Mouse (Mus musculus) limb, embryonic 11.5 days (tissue): ENCODE measurements around the gene Kcnj10. TPM values are rescaled to one million over a fixed set of nuclear protein-coding genes. Genes with fewer than 3 reads are reported as not detected.

ENCODE experiments used
- ATAC-seq: fragments of 200-750 bp; cut with Nextera tagmentation; 2 replicates; pipeline ENCODE4 v1.8.0; 2017; ENCODE audit warnings: low read depth; ENCODE audit not compliant: insufficient number of reproducible peaks, low FRiP score, low TSS enrichment
- DNase-seq: peaks from one replicate; pipeline ENCODE4 v3.0.0-alpha.2; 2015; ENCODE audit warnings: low spot score
- H3K27ac ChIP-seq: fragments of 300-500 bp; sonication (generic); replicated peaks from 2 replicates; pipeline ENCODE4 v1.5.1; 2014; ENCODE audit warnings: low read depth, mild to moderate bottlenecking, low read length
- H3K27me3 ChIP-seq: fragments of 300-500 bp; sonication (generic); 2 replicates; pipeline ENCODE4 v1.6.1; 2014; ENCODE audit warnings: mild to moderate bottlenecking, low read length, mixed read lengths; ENCODE audit not compliant: control insufficient read depth, insufficient read depth
- H3K36me3 ChIP-seq: fragments of 300-500 bp; sonication (generic); 2 replicates; pipeline ENCODE4 v1.6.1; 2014; ENCODE audit warnings: mild to moderate bottlenecking, low read length, moderate library complexity, mixed read lengths; ENCODE audit not compliant: control insufficient read depth, insufficient read depth
- H3K4me1 ChIP-seq: fragments of 300-500 bp; sonication (generic); 2 replicates; pipeline ENCODE4 v1.6.1; 2014; ENCODE audit warnings: low read length, mixed read lengths; ENCODE audit not compliant: control insufficient read depth, insufficient read depth
- H3K4me2 ChIP-seq: fragments of 300-500 bp; sonication (generic); 2 replicates; pipeline ENCODE4 v1.6.1; 2014; ENCODE audit warnings: low read depth, mild to moderate bottlenecking, moderate library complexity; ENCODE audit not compliant: severe bottlenecking
- H3K4me3 ChIP-seq: fragments of 300-500 bp; sonication (generic); 2 replicates; pipeline ENCODE4 v1.5.1; 2014; ENCODE audit warnings: low read depth, low read length
- H3K9ac ChIP-seq: fragments of 300-500 bp; sonication (generic); 2 replicates; pipeline ENCODE4 v1.6.1; 2014; ENCODE audit warnings: mild to moderate bottlenecking, low read length
- H3K9me3 ChIP-seq: fragments of 300-500 bp; sonication (generic); 2 replicates; pipeline ENCODE4 v1.6.1; 2016; ENCODE audit warnings: low read length; ENCODE audit not compliant: control insufficient read depth
- WGBS: fragments of 180-500 bp; shearing (Covaris S2); extraction: QIAGEN DNeasy Blood & Tissue Kit; methylation state at CpG from one replicate; pipeline ENCODE4 v1.1.7; 2014; 5-methylcytosine and 5-hydroxymethylcytosine counted together
- polyA plus RNA-seq: library from polyadenylated mRNA; unstranded; fragments of >200 nt; fragmentation: Nextera tagmentation; extraction: Ambion mirVana; gene quantifications from 2 replicates; pipeline ENCODE4 v1.2.1, GENCODE M21; 2014

Gene Kcnj10
- polyA plus RNA-seq, 1 experiment from 2014 or later = 0.11 TPM

DNA sequence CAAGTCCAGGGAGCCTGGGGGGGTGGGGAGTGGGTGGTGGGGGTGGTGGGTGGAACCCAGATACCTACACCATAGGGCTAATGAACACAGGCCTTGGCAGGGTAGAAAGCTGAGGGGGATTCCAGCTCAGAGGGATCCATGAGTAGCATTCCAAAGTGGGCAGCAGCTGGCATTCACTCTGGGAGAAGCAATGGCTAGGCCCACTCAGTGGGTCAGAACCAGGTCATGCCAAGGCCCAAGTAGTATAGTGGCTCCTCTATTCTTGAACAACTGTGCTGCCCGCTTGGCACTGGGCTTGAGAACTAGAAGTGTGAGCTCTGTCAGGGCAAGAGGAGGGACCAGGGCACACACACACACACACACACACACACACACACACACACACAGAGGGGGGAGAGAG lies 32.6 kb upstream of the Kcnj10 start:
- DNase-seq = no peak
- Histone ChIP-seq H3K4me3 (no peak overlapping the region), H3K36me3 (no peaks in the 10 kb centered on the region), H3K4me1 (peaks cover 17% of the 10 kb centered on the region; the same call in 1 of the 2 replicates), H3K27me3 (no peaks in the 10 kb centered on the region), H3K27ac (peak overlapping the region; percentile 68; the same call in 1 of the 2 replicates), H3K9ac (no peak overlapping the region), H3K9me3 (no peaks in the 10 kb centered on the region), H3K4me2 (no peak overlapping the region)
- WGBS = 92% methylated on average over 1 of the region's 1 CpGs
- no peak for ATAC-seq

DNA sequence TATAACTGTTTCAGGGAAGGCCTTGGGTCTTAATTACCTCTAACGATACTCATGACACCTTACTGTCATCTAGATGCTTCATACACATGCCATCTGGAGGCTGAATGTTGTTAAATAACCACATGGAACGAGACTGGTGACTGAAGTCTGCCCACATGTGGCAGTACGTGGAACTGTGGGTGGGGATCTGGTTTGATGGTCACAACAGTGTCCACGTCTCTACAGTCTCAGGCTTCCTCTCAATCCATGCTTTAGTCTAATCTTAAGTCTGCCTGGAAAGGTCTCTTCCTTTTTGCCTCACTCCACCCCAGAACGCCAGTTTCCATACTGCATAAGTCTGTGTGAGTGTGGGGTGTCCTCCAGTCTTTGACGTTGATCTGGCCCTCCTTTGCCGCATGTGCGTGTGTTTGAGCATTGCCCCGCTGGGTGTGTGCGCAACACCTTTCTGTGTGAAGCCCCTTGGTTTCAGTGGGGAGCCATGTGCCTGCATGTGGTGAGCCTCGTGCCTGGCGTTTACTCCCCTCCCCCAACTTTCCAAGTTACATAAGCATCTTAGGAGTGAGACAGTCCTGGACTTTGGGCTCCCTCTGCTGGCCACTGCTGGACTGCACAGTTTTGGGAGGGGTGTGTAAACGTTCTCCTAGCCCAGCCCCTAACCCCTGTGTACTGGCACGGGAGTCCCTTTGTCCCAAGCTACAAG lies 31.2 kb upstream of the Kcnj10 start:
- Histone ChIP-seq H3K4me1 (peaks cover 11% of the 10 kb centered on the region; the same call in 1 of the 2 replicates), H3K9ac (peak overlapping the region; percentile 52; the same call in 1 of the 2 replicates), H3K36me3 (no peaks in the 10 kb centered on the region), H3K27ac (peak overlapping the region; percentile 75), H3K9me3 (no peaks in the 10 kb centered on the region), H3K4me2 (peak overlapping the region; percentile 43), H3K4me3 (no peak overlapping the region), H3K27me3 (no peaks in the 10 kb centered on the region)
- 5% methylated on average over 14 of the region's 14 CpGs for WGBS
- DNase-seq (peak; percentile 98), ATAC-seq (peak; percentile 84)

DNA sequence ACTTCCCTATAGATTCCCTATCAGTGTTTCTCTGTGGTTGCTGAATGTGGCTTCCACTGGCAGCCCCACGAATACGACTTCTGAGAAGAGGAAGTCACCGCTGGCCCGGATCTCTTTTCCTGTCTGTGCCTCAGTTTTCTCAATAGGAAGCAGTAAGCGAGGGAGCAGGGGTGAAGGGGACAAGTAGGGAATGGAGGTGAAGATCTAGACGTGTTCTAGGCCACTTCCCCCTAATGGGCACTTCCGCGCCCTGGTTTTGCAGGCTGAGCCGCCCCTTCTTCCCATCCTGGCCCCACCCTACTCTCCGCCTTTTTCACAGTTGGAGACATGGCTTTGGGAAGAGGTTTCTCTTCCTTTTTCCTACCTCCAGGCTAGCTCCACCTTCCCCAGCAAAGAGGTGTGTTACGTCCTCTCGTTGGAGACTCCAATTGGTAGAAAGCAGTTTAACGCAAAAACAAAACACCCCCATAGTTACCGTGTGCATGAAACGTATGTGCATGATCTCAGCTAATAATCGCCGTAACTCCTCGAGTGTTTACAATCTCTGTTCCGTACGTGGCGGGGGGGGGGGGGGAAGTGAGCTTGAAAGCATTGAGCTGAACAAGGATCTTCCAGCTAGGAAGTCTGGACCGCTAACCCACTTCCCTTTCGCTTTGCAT lies 29.6 kb upstream of the Kcnj10 start:
- 4% methylated on average over 23 of the region's 23 CpGs for WGBS
- H3K9me3 ChIP-seq = no peaks in the 10 kb centered on the region
- peak; percentile 62 for DNase-seq
- 0 out of 2 replicates have a peak overlapping the region, but pooled peaks have one; percentile 47 for H3K27ac ChIP-seq
- peak overlapping the region; percentile 45 for H3K9ac ChIP-seq
- H3K27me3 ChIP-seq = no peaks in the 10 kb centered on the region
- peak overlapping the region; percentile 71 for H3K4me3 ChIP-seq
- H3K4me1 ChIP-seq = peaks cover 11% of the 10 kb centered on the region; the same call in 1 of the 2 replicates
- no peak for ATAC-seq
- peak overlapping the region; percentile 91 for H3K4me2 ChIP-seq
- no peaks in the 10 kb centered on the region for H3K36me3 ChIP-seq

DNA sequence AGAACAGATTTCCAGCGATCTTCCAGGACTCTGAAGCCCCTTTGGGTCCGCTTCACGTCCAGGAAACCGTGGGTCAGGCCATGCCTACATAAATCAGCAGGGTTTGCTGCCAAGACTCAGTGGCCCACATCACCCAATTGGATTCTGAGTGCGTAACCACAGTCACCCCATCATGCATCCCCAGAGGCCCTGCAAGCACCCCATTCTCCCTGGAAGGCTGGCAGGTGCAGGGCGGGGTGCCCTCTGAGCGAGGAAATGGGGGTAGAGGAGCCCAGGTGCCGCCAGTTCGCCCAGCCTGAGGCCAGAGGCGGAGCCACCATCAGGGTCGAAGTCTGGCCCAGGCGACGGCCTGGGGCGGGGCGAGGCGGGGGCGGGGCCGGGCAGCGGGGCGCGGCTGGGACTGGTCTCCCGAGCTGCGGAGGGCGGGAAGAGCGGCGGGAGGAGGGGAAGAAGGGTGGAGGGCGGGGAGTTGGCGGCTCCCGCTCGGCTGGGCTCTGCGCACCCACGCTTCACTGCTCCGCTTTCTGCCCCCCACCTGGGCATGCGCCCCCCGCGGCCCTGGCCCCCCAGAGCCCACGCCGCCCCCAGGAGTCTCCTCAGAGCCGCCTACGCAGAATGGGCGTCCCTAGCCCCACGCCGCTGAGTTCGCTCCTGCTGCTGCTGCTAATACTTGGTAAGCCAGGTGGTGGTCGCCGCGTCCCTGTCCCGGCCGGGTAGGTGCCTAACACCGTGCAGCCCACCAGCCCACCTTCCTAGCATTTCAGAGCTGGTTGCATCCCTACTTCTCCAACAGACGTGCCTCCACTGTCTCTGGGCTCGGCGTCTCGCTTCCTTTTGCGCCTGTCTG lies 28.9 kb upstream of the Kcnj10 start:
- peak overlapping the region; percentile 60 for H3K9ac ChIP-seq
- H3K27ac ChIP-seq = 0 out of 2 replicates have a peak overlapping the region, but pooled peaks have one; percentile 47
- H3K27me3 ChIP-seq = no peaks in the 10 kb centered on the region
- ATAC-seq = peak; percentile 73
- no peaks in the 10 kb centered on the region for H3K36me3 ChIP-seq
- WGBS = 1% methylated on average over 44 of the region's 55 CpGs
- peak overlapping the region; percentile 71 for H3K4me3 ChIP-seq
- no peaks in the 10 kb centered on the region for H3K9me3 ChIP-seq
- DNase-seq = peak; percentile 93
- H3K4me1 ChIP-seq = peaks cover 12% of the 10 kb centered on the region; the same call in 1 of the 2 replicates
- peak overlapping the region; percentile 91 for H3K4me2 ChIP-seq

DNA sequence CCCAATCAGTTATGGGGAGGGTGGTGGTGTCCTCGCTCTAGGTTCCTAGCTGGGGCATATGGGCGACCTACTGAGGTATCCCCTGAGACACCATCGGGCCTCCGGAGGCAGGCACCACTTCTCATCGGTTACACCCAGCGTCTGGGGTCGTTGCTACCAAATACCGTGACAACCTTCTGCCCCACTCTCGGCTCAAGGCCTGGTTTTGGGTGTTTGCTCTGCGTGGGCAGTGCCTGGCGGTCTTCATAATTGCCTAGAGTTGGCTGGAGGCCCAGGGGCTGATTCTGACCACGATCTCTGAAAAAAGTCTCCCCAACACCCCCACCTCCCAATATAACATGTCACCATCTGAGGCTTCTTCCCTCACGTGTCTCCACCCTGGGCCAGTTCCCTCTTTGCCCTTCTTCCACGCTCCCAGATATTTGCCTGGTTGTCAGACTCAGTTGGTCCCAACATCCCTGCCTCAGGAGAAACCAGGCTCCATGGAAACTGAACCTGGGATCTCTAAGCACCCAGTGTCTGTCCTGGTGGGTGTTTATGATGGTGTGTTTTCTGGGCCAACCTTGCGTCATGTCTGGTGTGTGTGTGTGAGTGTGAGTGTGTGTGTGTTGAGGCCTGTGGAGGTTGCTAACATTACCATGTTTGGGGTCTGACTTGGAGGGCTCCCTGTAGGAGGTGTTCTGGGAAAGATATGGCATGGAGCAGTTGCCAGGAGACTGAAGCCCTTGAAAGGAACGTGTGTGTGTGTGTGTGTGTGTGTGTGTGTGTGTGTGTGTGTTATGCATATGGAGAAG lies 28.0 kb upstream of the Kcnj10 start:
- 20% methylated on average over 16 of the region's 16 CpGs for WGBS
- Histone ChIP-seq H3K4me2 (peak overlapping the region; percentile 91), H3K4me3 (peak overlapping the region; percentile 71), H3K9me3 (no peaks in the 10 kb centered on the region), H3K9ac (peak overlapping the region; percentile 60), H3K27ac (no peak overlapping the region), H3K4me1 (peaks cover 14% of the 10 kb centered on the region; the same call in 1 of the 2 replicates), H3K36me3 (no peaks in the 10 kb centered on the region), H3K27me3 (no peaks in the 10 kb centered on the region)
- DNase-seq = no peak
- no peak for ATAC-seq

DNA sequence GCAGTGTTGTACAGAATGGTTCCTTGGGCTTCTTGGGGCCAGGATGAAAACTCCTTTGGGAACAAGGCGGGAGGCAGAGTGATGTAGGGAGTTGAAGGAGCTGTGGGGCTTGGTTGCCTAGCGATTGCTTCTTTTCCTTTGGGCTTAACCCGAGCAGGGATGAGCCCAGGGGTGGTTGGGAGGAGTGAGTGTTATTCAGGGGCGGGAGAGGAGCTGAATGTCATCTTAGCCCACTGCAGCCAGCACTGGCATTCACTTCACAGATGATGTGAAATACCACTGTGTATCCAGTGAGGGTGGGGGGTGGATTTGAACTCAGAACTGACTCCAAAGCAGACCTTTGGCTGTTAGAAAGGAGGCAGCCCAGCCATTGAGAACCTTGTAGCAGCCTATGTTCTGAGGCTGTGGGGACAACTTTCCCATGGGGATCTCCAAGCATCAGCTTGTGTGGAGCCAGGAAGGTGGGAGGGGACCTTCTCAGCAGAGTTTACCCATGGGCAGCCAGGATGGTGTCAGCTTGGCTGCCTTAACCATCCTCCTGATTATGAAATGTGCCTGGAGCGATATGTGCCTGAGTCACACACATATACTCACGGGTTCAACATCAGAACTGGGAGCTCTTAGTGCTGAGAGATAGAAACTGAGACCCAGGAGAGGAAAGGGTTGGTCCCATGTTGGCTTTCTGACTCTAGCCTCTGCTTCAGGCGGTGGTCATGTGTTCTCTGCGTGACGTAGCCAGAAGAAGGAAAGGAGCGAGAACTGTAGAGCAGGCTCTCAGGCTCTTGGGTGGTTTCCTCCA lies 27.2 kb upstream of the Kcnj10 start:
- ATAC-seq (no peak), DNase-seq (no peak)
- Histone ChIP-seq H3K36me3 (no peaks in the 10 kb centered on the region), H3K4me1 (peaks cover 16% of the 10 kb centered on the region; the same call in 1 of the 2 replicates), H3K27ac (no peak overlapping the region), H3K9me3 (no peaks in the 10 kb centered on the region), H3K4me3 (no peak overlapping the region), H3K4me2 (no peak overlapping the region), H3K27me3 (no peaks in the 10 kb centered on the region), H3K9ac (0 out of 2 replicates have a peak overlapping the region, but pooled peaks have one; percentile 7)
- WGBS = 75% methylated on average over 10 of the region's 10 CpGs

DNA sequence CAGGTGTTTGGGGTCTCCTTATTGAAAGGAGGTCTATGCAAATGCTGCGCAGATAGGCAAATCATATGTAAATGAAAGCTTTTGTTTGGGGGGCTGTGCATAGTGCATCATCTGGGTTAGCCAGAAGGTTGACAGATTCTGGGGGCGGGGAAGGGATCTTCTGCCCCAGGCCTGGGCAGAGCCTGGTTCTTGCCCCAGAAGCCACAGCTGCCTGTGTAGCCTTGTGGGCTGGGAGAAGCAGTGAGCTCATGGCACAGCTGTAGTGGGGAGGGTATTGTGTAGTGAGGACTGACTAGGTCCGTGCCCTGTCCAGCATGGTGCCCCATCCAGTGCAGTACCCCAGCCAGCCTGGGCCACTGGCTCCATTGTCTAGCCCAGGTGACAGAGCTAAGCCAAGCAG lies 26.1 kb upstream of the Kcnj10 start:
- H3K27me3 ChIP-seq = no peaks in the 10 kb centered on the region
- no peaks in the 10 kb centered on the region for H3K9me3 ChIP-seq
- H3K27ac ChIP-seq = no peak overlapping the region
- ATAC-seq (no peak), DNase-seq (no peak)
- WGBS = 70% methylated on average over 3 of the region's 3 CpGs
- H3K4me1 ChIP-seq = peaks cover 13% of the 10 kb centered on the region; the same call in 1 of the 2 replicates
- no peak overlapping the region for H3K4me2 ChIP-seq
- no peak overlapping the region for H3K9ac ChIP-seq
- H3K4me3 ChIP-seq = no peak overlapping the region
- H3K36me3 ChIP-seq = no peaks in the 10 kb centered on the region; the same call in 1 of the 2 replicates
